Mouse (Mus musculus) forebrain, embryonic 13.5 days (tissue): ENCODE measurements around the gene Galntl6. TPM values are rescaled to one million over a fixed set of nuclear protein-coding genes. Genes with fewer than 3 reads are reported as not detected.

Experiments used
- ATAC-seq: fragments of 200-750 bp; cut with Nextera tagmentation; 2 replicates; pipeline ENCODE4 v1.8.0; 2017
- H3K27ac ChIP-seq: fragments of 300-500 bp; sonication (generic); 2 replicates; pipeline ENCODE4 v1.5.1; 2015; ENCODE audit warnings: inconsistent platforms, mild to moderate bottlenecking, moderate library complexity
- H3K27me3 ChIP-seq: fragments of 300-500 bp; sonication (generic); 2 replicates; pipeline ENCODE4 v1.6.1; 2015; ENCODE audit warnings: mild to moderate bottlenecking, inconsistent platforms
- H3K36me3 ChIP-seq: fragments of 300-500 bp; sonication (generic); 2 replicates; pipeline ENCODE4 v1.6.1; 2015; ENCODE audit warnings: mild to moderate bottlenecking, inconsistent platforms; ENCODE audit not compliant: poor library complexity, severe bottlenecking
- H3K4me1 ChIP-seq: fragments of 300-500 bp; sonication (generic); 2 replicates; pipeline ENCODE4 v1.6.1; 2015; ENCODE audit warnings: inconsistent platforms
- H3K4me2 ChIP-seq: fragments of 300-500 bp; sonication (generic); 2 replicates; pipeline ENCODE4 v1.6.1; 2015; ENCODE audit warnings: inconsistent platforms, mild to moderate bottlenecking, moderate library complexity
- H3K4me3 ChIP-seq: fragments of 300-500 bp; sonication (generic); 2 replicates; pipeline ENCODE4 v1.5.1; 2015; ENCODE audit warnings: mild to moderate bottlenecking, inconsistent platforms
- H3K9ac ChIP-seq: fragments of 300-500 bp; sonication (generic); 2 replicates; pipeline ENCODE4 v1.6.1; 2015; ENCODE audit warnings: mild to moderate bottlenecking, inconsistent platforms
- H3K9me3 ChIP-seq: fragments of 300-500 bp; sonication (generic); replicated peaks from 2 replicates; pipeline ENCODE4 v1.6.1; 2016; ENCODE audit warnings: inconsistent platforms
- WGBS: fragments of 180-500 bp; shearing (Covaris S2); methylation state at CpG from one replicate; pipeline ENCODE4 v1.1.7; 2015; 5-methylcytosine and 5-hydroxymethylcytosine counted together
- polyA plus RNA-seq: library from polyadenylated mRNA; unstranded; fragments of >200 nt; fragmentation: Nextera tagmentation; extraction: Ambion mirVana; gene quantifications from 2 replicates; pipeline ENCODE4 v1.2.1, GENCODE M21; 2015

Gene Galntl6
- polyA plus RNA-seq, 1 experiment from 2014 or later = 2.5 TPM

DNA sequence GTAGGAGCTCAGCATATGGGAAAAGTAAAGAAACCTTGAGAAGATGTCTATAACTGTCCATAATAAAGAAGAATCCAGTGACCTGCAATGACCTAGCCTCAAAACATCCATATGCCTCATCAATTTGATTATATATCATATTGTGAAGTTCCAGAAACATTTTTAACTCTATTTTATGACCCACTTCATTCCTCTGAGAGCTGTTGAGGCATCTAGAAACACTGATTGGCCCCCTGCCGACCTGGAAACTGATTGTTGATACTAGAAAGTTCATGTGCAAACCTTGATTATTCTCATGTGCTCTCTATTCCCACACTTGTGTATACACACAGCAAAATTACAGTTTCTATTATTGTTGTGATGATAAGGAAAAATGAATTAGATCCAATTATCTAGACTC, 494.9 kb downstream of the Galntl6 start:
- no peak for ATAC-seq
- H3K36me3 ChIP-seq = no peaks in the 10 kb centered on the region
- WGBS = 77% methylated on average over 1 of the region's 1 CpGs

DNA sequence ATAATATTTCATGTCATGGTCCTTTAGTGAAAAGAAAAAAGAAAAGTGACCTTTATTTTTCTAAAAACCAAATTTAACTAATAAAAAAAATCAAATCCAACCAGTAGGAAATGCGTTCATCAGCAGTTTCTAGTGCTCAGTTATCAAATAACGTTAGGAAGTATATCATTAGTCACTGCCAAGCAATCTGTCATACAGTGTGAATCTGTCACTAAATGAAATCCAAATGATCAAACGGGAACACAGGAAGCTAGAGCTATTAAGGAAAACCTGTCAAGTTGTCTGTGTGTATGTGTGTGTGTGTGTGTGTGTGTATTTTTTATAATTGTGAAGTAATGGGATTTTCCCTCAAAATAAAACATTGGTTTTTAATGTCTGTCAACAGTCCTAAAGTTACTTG, 515.9 kb downstream of the Galntl6 start:
- Histone ChIP-seq H3K4me2 (no peak overlapping the region), H3K4me1 (no peaks in the 10 kb centered on the region), H3K9ac (no peak overlapping the region), H3K27me3 (no peaks in the 10 kb centered on the region), H3K36me3 (no peaks in the 10 kb centered on the region), H3K27ac (no peak overlapping the region), H3K4me3 (no peak overlapping the region), H3K9me3 (no peaks in the 10 kb centered on the region)
- peak; percentile 73; the same call in 1 of the 2 replicates for ATAC-seq
- 66% methylated on average over 3 of the region's 3 CpGs for WGBS

More for the DNA sequence above, 494.9 kb downstream of the Galntl6 start:
- no peak overlapping the region for H3K4me3 ChIP-seq
- H3K9me3 ChIP-seq = no peaks in the 10 kb centered on the region
- H3K27me3 ChIP-seq = no peaks in the 10 kb centered on the region
- no peaks in the 10 kb centered on the region for H3K4me1 ChIP-seq
- H3K27ac ChIP-seq = no peak overlapping the region
- H3K4me2 ChIP-seq = no peak overlapping the region
- H3K9ac ChIP-seq = no peak overlapping the region

GRCm38 (mm10) chr8:58395879-58396278, 516.6 kb downstream of the Galntl6 start:
- Histone ChIP-seq H3K36me3 (no peaks in the 10 kb centered on the region), H3K4me1 (no peaks in the 10 kb centered on the region), H3K27me3 (no peaks in the 10 kb centered on the region), H3K4me2 (no peak overlapping the region), H3K9ac (no peak overlapping the region), H3K9me3 (no peaks in the 10 kb centered on the region), H3K4me3 (no peak overlapping the region), H3K27ac (no peak overlapping the region)
- no peak for ATAC-seq
- 81% methylated on average over 1 of the region's 1 CpGs for WGBS

DNA sequence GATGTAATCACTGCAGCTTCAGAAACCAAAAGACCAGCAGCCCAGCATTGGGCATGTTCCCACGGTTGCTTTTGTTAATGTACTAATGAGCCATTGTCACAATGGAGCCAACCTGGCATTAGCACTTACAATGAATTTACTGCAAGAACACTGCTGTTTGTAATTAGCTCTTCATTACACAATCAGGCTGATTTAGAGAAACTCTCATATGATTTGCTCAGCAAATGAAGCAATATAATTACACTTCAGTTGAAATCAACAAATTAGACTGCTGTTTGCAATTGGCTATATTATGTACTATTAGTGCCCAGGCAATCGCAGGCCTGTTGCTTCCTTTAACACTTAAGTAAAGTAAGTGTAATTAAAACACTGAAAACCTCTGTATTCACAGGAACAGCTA, 540.1 kb downstream of the Galntl6 start:
- H3K27me3 ChIP-seq = no peaks in the 10 kb centered on the region
- no peak overlapping the region for H3K4me2 ChIP-seq
- H3K4me3 ChIP-seq = no peak overlapping the region
- H3K27ac ChIP-seq = no peak overlapping the region
- 15% methylated on average over 2 of the region's 2 CpGs for WGBS
- no peaks in the 10 kb centered on the region for H3K9me3 ChIP-seq
- H3K36me3 ChIP-seq = no peaks in the 10 kb centered on the region
- no peak overlapping the region for H3K9ac ChIP-seq
- ATAC-seq = peak; percentile 94
- H3K4me1 ChIP-seq = peaks cover 14% of the 10 kb centered on the region

DNA sequence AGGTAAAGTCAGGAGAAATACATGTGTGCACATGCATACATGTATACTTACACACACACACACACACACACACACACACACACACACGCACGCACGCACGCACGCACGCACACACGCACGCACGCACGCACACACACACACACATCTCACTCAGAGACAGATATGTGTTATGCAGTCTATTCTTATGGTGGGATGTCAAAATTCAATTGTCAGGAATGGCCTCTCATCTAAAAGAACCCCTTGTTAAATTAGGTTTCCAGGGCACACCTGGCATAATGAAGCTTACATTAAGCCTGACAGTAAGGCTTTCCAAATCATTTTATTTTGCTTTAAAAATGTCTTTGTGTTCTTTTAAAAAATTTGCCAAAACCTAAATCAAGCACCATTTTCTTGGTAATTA, 540.5 kb downstream of the Galntl6 start:
- 60% methylated on average over 10 of the region's 10 CpGs for WGBS
- H3K27me3 ChIP-seq = no peaks in the 10 kb centered on the region
- ATAC-seq = peak; percentile 67

DNA sequence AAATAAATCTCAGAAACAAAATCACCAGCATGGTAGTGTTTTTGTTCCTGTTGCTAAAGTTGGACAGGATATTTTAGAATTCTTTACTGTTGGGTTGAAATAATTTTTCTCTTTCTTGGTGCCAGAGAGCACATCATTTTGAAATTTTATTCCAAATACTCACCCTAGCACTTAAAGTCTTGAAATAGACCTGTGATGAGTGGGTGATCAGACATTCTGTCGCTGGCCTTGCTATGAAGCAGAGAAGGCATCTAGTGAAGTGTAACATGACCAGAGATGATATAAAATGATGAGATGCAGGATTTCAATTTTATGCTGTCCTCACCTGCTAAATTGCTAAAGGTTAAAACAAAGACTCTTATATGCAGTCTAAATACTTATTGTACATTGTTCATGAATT, 581.3 kb downstream of the Galntl6 start:
- no peak overlapping the region for H3K4me2 ChIP-seq
- H3K27ac ChIP-seq = no peak overlapping the region
- H3K9ac ChIP-seq = no peak overlapping the region
- WGBS = 88% methylated on average over 1 of the region's 1 CpGs
- no peak for ATAC-seq
- H3K4me1 ChIP-seq = no peaks in the 10 kb centered on the region
- no peaks in the 10 kb centered on the region for H3K36me3 ChIP-seq
- H3K9me3 ChIP-seq = no peaks in the 10 kb centered on the region
- H3K27me3 ChIP-seq = no peaks in the 10 kb centered on the region
- no peak overlapping the region for H3K4me3 ChIP-seq

More for the DNA sequence above, 540.5 kb downstream of the Galntl6 start:
- Histone ChIP-seq H3K4me1 (peaks cover 14% of the 10 kb centered on the region), H3K9me3 (no peaks in the 10 kb centered on the region), H3K9ac (no peak overlapping the region), H3K4me3 (no peak overlapping the region), H3K4me2 (no peak overlapping the region), H3K36me3 (no peaks in the 10 kb centered on the region), H3K27ac (no peak overlapping the region)

- Histone ChIP-seq H3K36me3 (no peaks in the 10 kb centered on the region), H3K4me1 (no peaks in the 10 kb centered on the region), H3K4me3 (no peak overlapping the region), H3K27ac (no peak overlapping the region), H3K9me3 (no peaks in the 10 kb centered on the region), H3K9ac (no peak overlapping the region), H3K27me3 (no peaks in the 10 kb centered on the region), H3K4me2 (no peak overlapping the region)
- ATAC-seq = 0 out of 2 replicates have a peak, but pooled peaks have one; percentile 41
- WGBS = 76% methylated on average over 2 of the region's 2 CpGs
Measured at GRCm38 (mm10) chr8:58313482-58313881, 599.0 kb downstream of the Galntl6 start.

DNA sequence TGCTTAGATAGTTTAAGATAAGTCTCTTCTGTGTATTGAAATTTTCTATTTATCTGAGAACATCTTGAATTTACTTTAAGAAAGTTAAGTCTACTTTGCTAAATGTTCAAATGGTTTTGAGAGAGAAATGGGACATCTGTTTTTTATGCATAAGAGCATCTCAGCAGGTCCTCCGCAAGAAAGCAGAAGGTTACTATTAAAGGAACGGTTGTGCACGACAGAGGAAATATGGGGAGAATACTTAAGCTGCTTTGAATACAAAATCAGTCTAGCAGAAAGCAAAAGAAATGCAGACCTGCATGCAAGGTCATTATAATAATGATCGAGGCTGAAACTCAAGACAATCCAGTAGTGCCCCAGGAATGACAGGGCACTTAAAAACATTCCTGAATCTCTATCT, 621.0 kb downstream of the Galntl6 start:
- Histone ChIP-seq H3K27me3 (no peaks in the 10 kb centered on the region), H3K36me3 (no peaks in the 10 kb centered on the region), H3K9me3 (no peaks in the 10 kb centered on the region), H3K4me2 (no peak overlapping the region), H3K4me3 (no peak overlapping the region), H3K4me1 (no peaks in the 10 kb centered on the region), H3K27ac (no peak overlapping the region), H3K9ac (no peak overlapping the region)
- 41% methylated on average over 4 of the region's 4 CpGs for WGBS
- no peak for ATAC-seq

- H3K9me3 ChIP-seq = no peaks in the 10 kb centered on the region
- ATAC-seq = no peak
Measured at GRCm38 (mm10) chr8:58290080-58290479, 622.4 kb downstream of the Galntl6 start.

GRCm38 (mm10) chr8:58265485-58265884, 647.0 kb downstream of the Galntl6 start:
- Histone ChIP-seq H3K9me3 (no peaks in the 10 kb centered on the region), H3K4me1 (no peaks in the 10 kb centered on the region), H3K4me3 (no peak overlapping the region), H3K27ac (no peak overlapping the region), H3K27me3 (no peaks in the 10 kb centered on the region), H3K36me3 (no peaks in the 10 kb centered on the region), H3K9ac (no peak overlapping the region), H3K4me2 (no peak overlapping the region)
- 79% methylated on average over 2 of the region's 2 CpGs for WGBS
- peak; percentile 19; the same call in 1 of the 2 replicates for ATAC-seq

More at GRCm38 (mm10) chr8:58290080-58290479, 622.4 kb downstream of the Galntl6 start:
- no peak overlapping the region for H3K27ac ChIP-seq
- H3K9ac ChIP-seq = no peak overlapping the region
- no peak overlapping the region for H3K4me3 ChIP-seq
- H3K4me2 ChIP-seq = no peak overlapping the region
- no peaks in the 10 kb centered on the region for H3K4me1 ChIP-seq
- H3K36me3 ChIP-seq = no peaks in the 10 kb centered on the region
- H3K27me3 ChIP-seq = no peaks in the 10 kb centered on the region

DNA sequence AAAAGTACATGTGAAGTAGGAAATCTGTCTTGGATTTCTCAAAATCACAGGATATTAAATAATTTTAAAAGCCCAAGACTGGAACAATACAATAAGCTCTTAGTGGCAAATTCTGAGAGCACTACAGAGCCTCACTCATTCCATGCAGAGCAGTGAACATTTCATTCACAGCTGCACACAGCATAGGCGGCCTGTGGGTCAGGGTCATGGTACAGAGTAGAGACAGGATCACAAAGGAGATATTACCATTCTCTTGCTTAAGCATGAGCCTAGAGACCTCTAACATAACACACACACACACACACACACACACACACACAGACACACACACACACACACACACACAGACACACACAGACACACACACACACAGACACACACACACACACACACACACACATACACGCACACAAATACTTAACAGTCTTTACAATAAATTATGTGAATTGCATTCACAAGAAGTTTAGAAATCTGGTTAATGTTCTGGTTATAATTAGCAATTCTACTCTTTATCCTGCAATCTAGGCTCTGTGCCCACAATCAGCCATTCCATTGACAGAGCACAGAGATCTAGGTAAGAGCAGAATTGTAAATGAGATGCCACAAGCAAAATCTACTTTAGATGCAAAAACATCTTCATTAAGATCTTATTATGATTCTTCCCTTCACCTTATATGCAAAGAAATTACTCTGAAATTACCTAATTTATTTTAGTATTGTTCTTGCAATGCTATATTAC, 653.7 kb downstream of the Galntl6 start:
- WGBS = 46% methylated on average over 2 of the region's 2 CpGs
- peak; percentile 75 for ATAC-seq

GRCm38 (mm10) chr8:58253620-58254019, 658.8 kb downstream of the Galntl6 start:
- ATAC-seq = peak; percentile 74
- no peak overlapping the region for H3K4me2 ChIP-seq
- WGBS = 33% methylated on average over 1 of the region's 1 CpGs
- H3K9ac ChIP-seq = no peak overlapping the region
- no peak overlapping the region for H3K4me3 ChIP-seq
- H3K27me3 ChIP-seq = no peaks in the 10 kb centered on the region
- 0 out of 2 replicates have a peak, but pooled peaks cover 2% of the 10 kb centered on the region for H3K4me1 ChIP-seq
- H3K9me3 ChIP-seq = no peaks in the 10 kb centered on the region
- no peak overlapping the region for H3K27ac ChIP-seq
- no peaks in the 10 kb centered on the region for H3K36me3 ChIP-seq

More for the DNA sequence above, 653.7 kb downstream of the Galntl6 start:
- H3K9me3 ChIP-seq = no peaks in the 10 kb centered on the region
- H3K4me3 ChIP-seq = no peak overlapping the region
- H3K9ac ChIP-seq = no peak overlapping the region
- H3K4me2 ChIP-seq = no peak overlapping the region
- no peaks in the 10 kb centered on the region for H3K27me3 ChIP-seq
- no peaks in the 10 kb centered on the region for H3K36me3 ChIP-seq
- H3K27ac ChIP-seq = no peak overlapping the region
- H3K4me1 ChIP-seq = 0 out of 2 replicates have a peak, but pooled peaks cover 3% of the 10 kb centered on the region

DNA sequence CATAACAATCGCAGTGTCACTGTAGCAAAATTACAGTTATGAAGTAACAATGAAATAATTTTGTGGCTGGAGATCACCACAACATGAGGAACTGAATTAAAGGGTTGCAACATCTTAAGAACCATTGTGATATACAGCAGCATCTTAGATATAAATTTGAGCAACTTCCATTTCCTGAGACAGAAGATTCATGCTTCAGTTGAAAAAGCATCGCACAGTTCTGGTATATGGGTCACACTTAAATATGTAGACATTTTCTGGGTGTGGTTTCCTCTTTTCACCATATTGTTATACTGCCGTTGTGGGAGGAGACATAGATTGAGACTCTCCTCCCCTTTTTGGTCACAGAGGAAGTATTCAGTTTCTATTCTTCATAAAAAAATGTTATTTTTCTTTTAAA, 667.6 kb downstream of the Galntl6 start:
- H3K9ac ChIP-seq = no peak overlapping the region
- no peak overlapping the region for H3K4me3 ChIP-seq
- no peaks in the 10 kb centered on the region for H3K9me3 ChIP-seq
- H3K4me2 ChIP-seq = no peak overlapping the region
- ATAC-seq = no peak
- no peak overlapping the region for H3K27ac ChIP-seq
- WGBS = 91% methylated on average over 3 of the region's 3 CpGs
- H3K36me3 ChIP-seq = no peaks in the 10 kb centered on the region
- H3K4me1 ChIP-seq = no peaks in the 10 kb centered on the region
- no peaks in the 10 kb centered on the region for H3K27me3 ChIP-seq
